Mouse (Mus musculus) thymus, postnatal 10 days (tissue): ENCODE results near the gene Rnaseh2a.
A peak's percentile ranks its signal among the peaks of the same experiment; 100 is the strongest.

Experiments
- DNase-seq, 2 experiments: peaks; one replicate each; pipeline ENCODE4 v3.0.0; 2021; ENCODE audit warnings: low spot score in 2 of 2

The Rnaseh2a gene

DNA sequence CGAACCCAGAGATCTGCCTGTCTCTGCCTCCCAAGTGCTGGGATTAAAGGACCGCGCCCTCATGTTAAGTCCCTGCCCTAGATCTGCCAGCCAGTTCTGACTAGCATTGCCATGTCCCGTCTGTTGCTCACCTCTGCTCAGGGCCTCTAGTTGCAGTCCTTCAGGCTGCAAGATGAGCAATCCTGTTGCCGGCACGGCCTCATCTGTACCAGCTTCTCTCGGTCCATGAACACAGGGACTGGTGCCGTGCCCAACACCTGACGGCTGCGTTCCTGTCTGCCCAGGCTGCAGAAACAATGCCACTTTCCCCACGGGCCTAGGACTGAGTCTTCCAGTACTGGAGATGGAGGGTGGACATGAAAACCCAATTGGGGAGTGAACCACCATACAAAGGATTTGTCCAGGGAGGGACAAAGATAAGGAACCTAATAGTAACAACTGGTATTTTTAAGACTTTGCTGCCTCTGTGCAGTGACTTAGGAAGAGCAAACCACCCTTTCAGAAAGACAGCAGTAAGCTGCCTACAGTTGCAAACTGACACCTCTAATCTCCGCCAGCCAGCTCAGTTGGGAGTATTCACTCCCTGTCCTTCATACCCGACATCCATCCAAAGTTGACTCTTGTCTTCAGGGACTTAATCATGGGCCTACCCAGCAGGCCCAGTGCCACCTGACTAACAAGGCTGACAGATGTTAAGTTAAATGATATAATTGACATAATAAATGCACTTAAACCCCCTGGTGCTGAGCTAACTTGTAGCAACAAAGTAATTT lies 1.8 kb downstream of the Rnaseh2a start:
- DNase-seq = no peak

DNA sequence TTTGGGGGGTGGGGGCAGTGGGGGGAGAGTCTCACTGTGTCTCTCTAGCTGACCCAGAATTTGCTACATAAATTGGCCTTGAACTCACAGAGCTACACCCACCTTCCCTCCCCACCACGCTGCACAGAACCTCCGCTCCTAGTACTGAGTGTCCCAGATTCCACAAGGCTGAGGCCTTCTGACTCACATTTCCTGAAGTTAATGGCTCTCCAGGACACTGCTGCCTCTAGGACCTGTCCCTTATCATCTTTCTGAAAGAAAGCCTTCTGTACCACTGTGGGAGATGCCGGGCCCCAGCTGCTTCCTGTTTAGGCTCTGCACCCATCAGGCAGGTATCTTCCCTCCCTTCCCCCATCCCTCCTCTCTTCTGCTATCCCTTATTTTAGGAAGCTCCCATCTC lies 3.0 kb downstream of the Rnaseh2a start:
- DNase-seq = no peak

- DNase-seq = peak; percentile 84 to 86
Observed at GRCm38 (mm10) chr8:84965731-84966291, 3.8 kb downstream of the Rnaseh2a start.

DNA sequence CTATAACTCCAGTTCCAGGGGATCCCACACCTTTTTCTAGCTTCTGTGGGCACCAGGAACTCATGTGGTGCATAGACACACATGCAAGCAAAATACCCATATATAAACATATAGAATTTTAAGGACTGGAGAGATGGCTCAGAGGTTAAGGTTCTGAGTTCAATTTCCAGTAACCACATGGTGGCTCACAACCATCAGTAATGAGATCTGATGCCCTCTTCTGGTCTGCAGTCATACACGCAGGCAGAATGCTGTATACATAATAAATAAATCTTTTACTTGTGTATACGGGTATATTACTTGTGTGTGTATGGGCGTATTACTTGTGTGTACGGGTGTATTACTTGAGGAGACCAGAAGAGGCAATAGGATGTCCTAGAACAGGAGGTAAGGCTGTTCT lies 5.6 kb downstream of the Rnaseh2a start:
- DNase-seq = no peak

GRCm38 (mm10) chr8:84959811-84960210 lies 9.8 kb downstream of the Rnaseh2a start:
- DNase-seq = no peak

GRCm38 (mm10) chr8:84956768-84957167 lies 12.8 kb downstream of the Rnaseh2a start:
- DNase-seq = peak; percentile 54 to 80

- no peak for DNase-seq
Observed at GRCm38 (mm10) chr8:84952612-84953255, 16.8 kb downstream of the Rnaseh2a start.

- DNase-seq = no peak
Observed at GRCm38 (mm10) chr8:84949753-84950152, 19.8 kb downstream of the Rnaseh2a start.

- DNase-seq = no peak
Observed at GRCm38 (mm10) chr8:84947241-84947545, 22.4 kb downstream of the Rnaseh2a start.

DNA sequence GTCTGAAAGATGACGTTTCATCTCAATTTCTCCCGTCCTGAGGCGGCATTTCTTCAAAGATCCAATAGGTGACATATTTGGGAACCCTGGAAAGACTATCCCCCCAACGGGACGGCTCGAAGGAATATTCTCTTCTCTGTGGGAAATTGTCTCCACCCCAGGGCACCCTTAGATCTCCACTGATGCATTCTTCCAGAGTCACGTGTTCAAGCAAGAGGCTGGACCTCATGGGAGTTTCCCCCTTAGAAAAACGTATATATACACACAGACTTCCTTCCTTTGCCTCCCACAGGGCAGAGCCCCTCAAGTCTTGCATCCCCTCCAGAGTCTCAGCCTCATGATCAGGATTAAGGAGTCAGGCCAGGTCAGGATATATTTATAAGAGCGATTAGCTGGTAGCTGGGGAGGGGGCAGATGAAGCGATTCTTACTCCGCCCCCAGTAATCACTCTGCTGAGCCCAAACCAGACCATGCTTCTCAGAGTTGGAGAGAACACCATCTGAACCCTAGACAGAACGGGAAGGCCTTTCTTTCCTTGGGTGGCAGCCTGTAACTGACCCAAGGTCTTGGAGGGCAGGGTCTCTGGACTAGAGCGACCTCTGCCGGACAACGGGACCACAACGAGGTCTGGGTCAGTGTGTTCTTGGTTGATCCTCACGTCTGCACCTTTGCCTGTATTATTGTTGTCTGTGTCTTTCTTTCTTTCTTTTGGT lies 22.9 kb downstream of the Rnaseh2a start, which contains the start of gene Rtbdn:
Rtbdn (plus strand) TSS at position 464 of the 713 bp plus-strand sequence.
- DNase-seq = no peak

- no peak for DNase-seq
Observed at GRCm38 (mm10) chr8:84945633-84946527, 23.7 kb downstream of the Rnaseh2a start.

GRCm38 (mm10) chr8:84945235-84945632 lies 24.3 kb downstream of the Rnaseh2a start:
- no peak for DNase-seq

GRCm38 (mm10) chr8:84944478-84945160 lies 24.9 kb downstream of the Rnaseh2a start:
- DNase-seq = peak; percentile 36 to 39

DNA sequence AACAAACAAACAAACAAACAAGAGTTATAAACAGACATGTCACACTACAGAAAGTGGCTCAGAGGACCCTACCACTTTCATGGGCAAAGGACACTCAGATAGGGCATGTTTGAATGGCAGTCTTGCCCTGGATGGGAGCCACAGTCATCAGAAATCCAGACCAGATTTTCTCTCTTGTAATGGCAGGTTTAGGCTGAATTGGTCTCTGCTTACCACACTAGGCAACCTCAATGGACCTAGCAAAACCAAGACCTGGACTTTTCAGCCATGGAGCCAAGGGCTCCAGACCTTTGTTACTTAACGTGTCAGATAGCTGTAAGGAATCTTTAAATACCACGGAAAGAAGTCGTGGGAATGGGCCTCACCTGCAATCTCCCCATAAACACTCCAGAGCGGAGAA lies 25.9 kb downstream of the Rnaseh2a start:
- DNase-seq = no peak

DNA sequence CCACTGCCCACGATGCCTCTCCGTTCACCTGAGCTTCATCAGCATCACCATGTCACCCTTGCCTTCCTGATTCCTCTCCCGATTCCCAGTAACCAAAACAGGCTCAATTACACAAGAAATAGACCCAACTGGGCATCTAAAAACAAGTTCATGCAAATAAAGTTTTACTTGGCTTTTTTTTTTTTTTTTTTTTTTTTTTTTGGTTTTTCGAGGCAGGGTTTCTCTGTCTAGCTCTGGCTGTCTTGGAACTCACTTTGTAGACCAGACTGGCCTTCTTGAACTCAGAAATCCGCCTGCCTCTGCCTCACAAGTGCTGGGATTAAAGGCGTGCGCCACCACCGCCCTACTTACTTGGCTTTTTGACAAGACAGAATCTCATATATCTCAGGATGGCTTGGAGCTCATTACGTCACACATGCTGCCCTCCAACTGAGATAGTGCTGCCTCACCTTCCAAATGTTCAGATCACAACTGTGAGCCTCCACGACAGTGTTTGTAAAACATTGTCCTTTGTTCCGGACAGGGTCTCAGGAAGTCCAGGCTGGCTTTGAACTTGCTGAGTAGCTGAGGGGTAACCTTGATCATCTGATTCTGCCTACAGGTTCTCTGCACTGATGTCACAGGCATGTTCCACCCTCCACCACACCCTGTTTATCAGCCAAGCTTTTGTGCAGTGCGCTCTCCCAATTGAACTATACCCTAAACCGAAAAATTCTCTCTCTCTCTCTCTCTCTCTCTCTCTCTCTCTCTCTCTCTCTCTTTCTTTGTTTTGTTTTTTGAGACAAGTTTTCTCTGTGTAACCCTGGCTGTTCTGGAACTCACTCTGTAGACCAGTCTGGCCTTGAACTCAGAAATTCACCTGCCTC lies 31.7 kb downstream of the Rnaseh2a start:
- DNase-seq = no peak

- DNase-seq = peak in 1 of 2 experiments; percentile 58
Observed at GRCm38 (mm10) chr8:84936962-84937546, 32.5 kb downstream of the Rnaseh2a start, which contains the start of gene Mast1. Gene Mast1, minus strand, starts transcription at chr8:84937359.

DNA sequence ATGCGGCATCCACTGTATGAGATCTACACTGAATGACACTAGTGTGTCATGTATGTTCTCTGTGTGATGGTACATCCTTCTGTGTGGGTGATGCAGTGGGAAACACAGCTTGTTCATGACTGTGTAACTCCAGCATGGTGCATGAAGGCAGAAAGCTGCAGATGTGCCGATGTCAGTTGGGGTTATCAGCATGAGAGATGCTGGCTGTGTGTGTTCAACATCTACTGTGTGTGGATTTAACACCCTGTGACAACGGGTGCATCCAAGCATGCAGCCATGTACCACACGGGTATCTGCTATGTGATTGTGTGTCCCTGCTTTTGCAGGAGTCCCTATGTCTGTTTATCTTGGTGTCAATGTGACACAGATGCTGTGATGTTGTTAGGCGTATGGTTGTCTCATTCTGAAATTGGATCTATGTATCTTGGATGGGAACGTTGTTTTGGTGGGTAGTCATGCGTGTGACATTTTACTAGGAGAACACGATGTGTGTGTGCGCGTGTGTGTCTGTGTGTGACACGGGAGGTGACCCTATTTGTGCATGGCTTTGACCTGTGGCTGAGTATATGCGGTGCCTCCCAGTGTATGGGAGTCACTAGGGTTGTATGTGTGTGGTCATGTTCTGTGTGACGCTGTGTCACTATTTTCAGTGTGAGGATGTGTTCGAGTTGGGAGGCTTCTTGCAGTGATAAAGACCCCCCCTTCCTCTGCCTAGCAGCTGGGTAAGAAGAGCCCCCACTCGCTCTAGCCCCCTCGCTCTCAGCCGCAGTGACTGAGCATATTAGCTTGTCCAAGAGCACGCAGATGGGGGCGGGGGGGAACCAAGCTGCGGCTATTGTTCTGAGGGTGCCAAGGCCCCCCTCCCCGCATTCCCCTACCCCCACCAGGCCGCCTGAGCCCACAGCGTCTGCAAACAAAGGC lies 33.3 kb downstream of the Rnaseh2a start:
- DNase-seq = no peak

DNA sequence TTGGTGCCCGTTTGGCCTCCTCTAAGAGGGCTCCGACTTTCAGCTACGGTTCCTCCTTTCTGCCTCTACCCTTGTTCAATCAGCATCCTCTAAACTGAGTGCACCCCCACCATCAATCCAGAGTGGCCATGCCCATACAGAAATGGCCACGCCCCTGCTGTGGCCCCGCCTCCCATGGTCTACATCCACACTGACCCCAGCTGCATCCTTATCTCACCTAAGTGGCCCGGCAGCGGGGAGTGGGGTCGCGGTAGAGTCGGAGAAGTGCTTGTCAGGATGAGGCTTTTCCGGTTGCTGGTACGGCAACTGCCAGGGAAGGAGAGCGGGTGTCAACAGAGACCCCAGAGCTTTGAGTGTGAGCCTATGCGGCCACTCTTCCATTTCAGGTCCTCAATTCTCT lies 34.1 kb downstream of the Rnaseh2a start:
- DNase-seq = no peak
